Mouse (Mus musculus): ENCODE measurements around the gene Galnt7.

DNA sequence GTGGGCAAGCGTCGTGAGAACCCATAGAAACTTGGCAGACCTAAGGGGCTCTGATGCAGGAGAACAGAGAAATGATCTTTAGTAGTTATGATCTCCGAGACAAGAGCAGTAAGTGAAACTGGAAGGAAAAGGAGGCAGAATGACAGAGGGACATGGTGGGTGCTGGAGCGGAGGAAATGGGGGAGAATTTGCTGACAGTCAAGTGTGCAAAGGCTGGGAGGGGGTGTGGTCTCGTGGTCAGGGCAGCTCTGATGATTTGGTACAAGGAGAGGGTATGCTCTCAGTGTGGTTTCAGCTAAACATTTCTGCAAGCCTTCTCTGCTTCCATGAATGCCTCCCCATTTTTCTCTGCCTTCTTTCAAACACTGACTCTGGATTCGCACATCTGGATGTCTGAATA, 116.7 kb downstream of the Galnt7 start:
- TF ChIP-seq IRF4 (IDR thresholded peaks at IDR 0.05; ENCODE audit: low read depth, low read length) (no peak), POLR2A (IDR thresholded peaks at IDR 0.05; ENCODE audit: low read depth, low read length) (no peak), MEF2A (IDR thresholded peaks at IDR 0.05; ENCODE audit: borderline replicate concordance, low read depth, low read length) (no peak), CHD2 (IDR thresholded peaks at IDR 0.05; ENCODE audit: low read length) (no peak)

All from CH12.LX (cell line).